Mouse (Mus musculus): Measurements from ENCODE around the gene Hcn1. TPM values are rescaled to one million over a fixed set of nuclear protein-coding genes. Genes with fewer than 3 reads are reported as not detected.
"Not testable (repeated sequence)": the region's sequence is repeated elsewhere in the genome, so short reads cannot be mapped to it uniquely, and the experiment has no call there.

The Hcn1 gene
- polyA plus RNA-seq, 1 experiment from 2014 or later: not detected

GRCm38 (mm10) chr13:118022891-118023290 is 420.8 kb downstream of the Hcn1 start:
- not testable (repeated sequence) for H3K27me3 ChIP-seq (ENCODE audit: control insufficient read depth, insufficient read depth, low read depth, low read length); ATAC-seq (ENCODE audit: low read depth); H3K4me1 ChIP-seq (ENCODE audit: control insufficient read depth, low read depth, low read length); H3K36me3 ChIP-seq (ENCODE audit: control insufficient read depth, insufficient read depth); H3K9ac ChIP-seq (ENCODE audit: low read depth, low read length); H3K4me2 ChIP-seq (ENCODE audit: low read depth, low read length); H3K27ac ChIP-seq (ENCODE audit: low read length); H3K9me3 ChIP-seq (replicated peaks; ENCODE audit: control insufficient read depth, low read length); H3K4me3 ChIP-seq (ENCODE audit: low read depth, low read length)

- no peaks in the 10 kb centered on the region for H3K27me3 ChIP-seq (ENCODE audit: control insufficient read depth, insufficient read depth, low read depth, low read length)
- no peak overlapping the region for H3K27ac ChIP-seq (ENCODE audit: low read length)
- ATAC-seq (ENCODE audit: low read depth): no peak
Observed at GRCm38 (mm10) chr13:118023381-118023780, 421.3 kb downstream of the Hcn1 start.

GRCm38 (mm10) chr13:118026510-118026909 is 424.4 kb downstream of the Hcn1 start:
- H3K4me1 ChIP-seq (ENCODE audit: control insufficient read depth, low read depth, low read length): no peaks in the 10 kb centered on the region
- H3K9ac ChIP-seq (ENCODE audit: low read depth, low read length): no peak overlapping the region
- H3K4me2 ChIP-seq (ENCODE audit: low read depth, low read length): no peak overlapping the region
- no peak overlapping the region for H3K27ac ChIP-seq (ENCODE audit: low read length)
- no peaks in the 10 kb centered on the region for H3K36me3 ChIP-seq (ENCODE audit: control insufficient read depth, insufficient read depth)
- no peaks in the 10 kb centered on the region for H3K27me3 ChIP-seq (ENCODE audit: control insufficient read depth, insufficient read depth, low read depth, low read length)
- no peak overlapping the region for H3K4me3 ChIP-seq (ENCODE audit: low read depth, low read length)
- 61% methylated on average over 2 of the region's 2 CpGs for WGBS (ENCODE audit: insufficient replicate concordance)
- no peaks in the 10 kb centered on the region for H3K9me3 ChIP-seq (replicated peaks; ENCODE audit: control insufficient read depth, low read length)
- no peak for ATAC-seq (ENCODE audit: low read depth)

More at GRCm38 (mm10) chr13:118023381-118023780, 421.3 kb downstream of the Hcn1 start:
- 64% methylated on average over 5 of the region's 5 CpGs for WGBS (ENCODE audit: insufficient replicate concordance)
- H3K4me1 ChIP-seq (ENCODE audit: control insufficient read depth, low read depth, low read length): no peaks in the 10 kb centered on the region
- H3K4me3 ChIP-seq (ENCODE audit: low read depth, low read length): no peak overlapping the region
- H3K4me2 ChIP-seq (ENCODE audit: low read depth, low read length): no peak overlapping the region
- no peaks in the 10 kb centered on the region for H3K36me3 ChIP-seq (ENCODE audit: control insufficient read depth, insufficient read depth)
- H3K9ac ChIP-seq (ENCODE audit: low read depth, low read length): no peak overlapping the region
- H3K9me3 ChIP-seq (replicated peaks; ENCODE audit: control insufficient read depth, low read length): no peaks in the 10 kb centered on the region

- ATAC-seq (ENCODE audit: low read depth): no peak
- Histone ChIP-seq H3K27me3 (ENCODE audit: control insufficient read depth, insufficient read depth, low read depth, low read length) (no peaks in the 10 kb centered on the region), H3K4me3 (ENCODE audit: low read depth, low read length) (no peak overlapping the region), H3K9ac (ENCODE audit: low read depth, low read length) (no peak overlapping the region), H3K4me1 (ENCODE audit: control insufficient read depth, low read depth, low read length) (no peaks in the 10 kb centered on the region), H3K36me3 (ENCODE audit: control insufficient read depth, insufficient read depth) (no peaks in the 10 kb centered on the region), H3K9me3 (replicated peaks; ENCODE audit: control insufficient read depth, low read length) (no peaks in the 10 kb centered on the region), H3K27ac (ENCODE audit: low read length) (no peak overlapping the region), H3K4me2 (ENCODE audit: low read depth, low read length) (no peak overlapping the region)
- WGBS (ENCODE audit: insufficient replicate concordance): 51% methylated on average over 2 of the region's 3 CpGs
Observed at GRCm38 (mm10) chr13:118027868-118028267, 425.7 kb downstream of the Hcn1 start.

GRCm38 (mm10) chr13:118028662-118029061 is 426.5 kb downstream of the Hcn1 start:
- ATAC-seq (ENCODE audit: low read depth): no peak
- Histone ChIP-seq H3K4me1 (ENCODE audit: control insufficient read depth, low read depth, low read length) (no peaks in the 10 kb centered on the region), H3K36me3 (ENCODE audit: control insufficient read depth, insufficient read depth) (no peaks in the 10 kb centered on the region), H3K27ac (ENCODE audit: low read length) (no peak overlapping the region), H3K4me2 (ENCODE audit: low read depth, low read length) (no peak overlapping the region), H3K9ac (ENCODE audit: low read depth, low read length) (no peak overlapping the region), H3K9me3 (replicated peaks; ENCODE audit: control insufficient read depth, low read length) (no peaks in the 10 kb centered on the region), H3K4me3 (ENCODE audit: low read depth, low read length) (no peak overlapping the region), H3K27me3 (ENCODE audit: control insufficient read depth, insufficient read depth, low read depth, low read length) (no peaks in the 10 kb centered on the region)
- 42% methylated on average over 4 of the region's 4 CpGs for WGBS (ENCODE audit: insufficient replicate concordance)

GRCm38 (mm10) chr13:118029579-118029978 is 427.5 kb downstream of the Hcn1 start:
- H3K4me2 ChIP-seq (ENCODE audit: low read depth, low read length): no peak overlapping the region
- H3K9ac ChIP-seq (ENCODE audit: low read depth, low read length): no peak overlapping the region
- H3K27ac ChIP-seq (ENCODE audit: low read length): no peak overlapping the region
- H3K27me3 ChIP-seq (ENCODE audit: control insufficient read depth, insufficient read depth, low read depth, low read length): no peaks in the 10 kb centered on the region
- no peak for ATAC-seq (ENCODE audit: low read depth)
- H3K4me1 ChIP-seq (ENCODE audit: control insufficient read depth, low read depth, low read length): no peaks in the 10 kb centered on the region
- H3K36me3 ChIP-seq (ENCODE audit: control insufficient read depth, insufficient read depth): no peaks in the 10 kb centered on the region
- no peak overlapping the region for H3K4me3 ChIP-seq (ENCODE audit: low read depth, low read length)
- WGBS (ENCODE audit: insufficient replicate concordance): 50% methylated on average over 3 of the region's 3 CpGs
- H3K9me3 ChIP-seq (replicated peaks; ENCODE audit: control insufficient read depth, low read length): no peaks in the 10 kb centered on the region

GRCm38 (mm10) chr13:118035598-118035997 is 433.5 kb downstream of the Hcn1 start:
- Histone ChIP-seq H3K9ac (ENCODE audit: low read depth, low read length) (no peak overlapping the region), H3K4me3 (ENCODE audit: low read depth, low read length) (no peak overlapping the region), H3K9me3 (replicated peaks; ENCODE audit: control insufficient read depth, low read length) (no peaks in the 10 kb centered on the region), H3K27me3 (ENCODE audit: control insufficient read depth, insufficient read depth, low read depth, low read length) (no peaks in the 10 kb centered on the region), H3K4me1 (ENCODE audit: control insufficient read depth, low read depth, low read length) (no peaks in the 10 kb centered on the region), H3K27ac (ENCODE audit: low read length) (no peak overlapping the region), H3K4me2 (ENCODE audit: low read depth, low read length) (no peak overlapping the region), H3K36me3 (ENCODE audit: control insufficient read depth, insufficient read depth) (no peaks in the 10 kb centered on the region)
- 55% methylated on average over 5 of the region's 5 CpGs for WGBS (ENCODE audit: insufficient replicate concordance)
- no peak for ATAC-seq (ENCODE audit: low read depth)
